ENCODE assay signal across 24 mouse cellular contexts in genomic region chr12:71407294-71407693, GRCm38 (mm10).
DNase-seq lines count a peak whose midpoint lies in the region; ATAC-seq lines count a peak whose summit lies in the region.
"Had no signal": no experiment of that assay in that cellular context is flagged by ENCODE, and none has a peak within 500 bp of the region (broad histone marks: within the 10 kb centered on the region; RNA-seq: fewer than 3 reads in every experiment).

No protein-coding gene starts in this region.

- no peak overlapping the region for H3K9ac ChIP-seq in embryonic facial prominence, embryonic 12.5 days
- H3K9ac ChIP-seq in intestine, embryonic 14.5 days (ENCODE audit: low read length): no peak overlapping the region
- H3K9ac ChIP-seq in intestine, embryonic 16.5 days (ENCODE audit: low read depth, low read length): no peak overlapping the region; the same call in 1 of the 2 replicates
- H3K9ac ChIP-seq in neural tube, embryonic 13.5 days: no peak overlapping the region
- H3K9ac ChIP-seq in neural tube, embryonic 15.5 days (replicated peaks): no peak overlapping the region
- H3K9ac ChIP-seq: embryonic facial prominence, embryonic 15.5 days; forebrain, embryonic 15.5 days; heart, embryonic 12.5 days had no signal

- no peak for DNase-seq in embryonic facial prominence, embryonic 10.5 days (ENCODE audit: low spot score)
- DNase-seq in intestine, embryonic 14.5 days (ENCODE audit: low spot score): no peak
- no peak for DNase-seq in left cerebral cortex, postnatal 14 days (ENCODE audit: low spot score in 2 of 2)
- DNase-seq: adrenal gland, adult 8-10 months; B cell, adult 2 months; cerebellum, adult 11-12 months; cerebellum, adult 9-10 months; cerebellum, postnatal 25 days; gastrocnemius, postnatal 10 days; heart, adult 2 months had no signal

- intact Hi-C loops in left cerebral cortex, postnatal 14 days (cut with DNase I): no loop called here

- H3K4me2 ChIP-seq in embryonic facial prominence, embryonic 12.5 days (replicated peaks): no peak overlapping the region
- H3K4me2 ChIP-seq in intestine, embryonic 14.5 days (ENCODE audit: low read length): no peak overlapping the region
- H3K4me2 ChIP-seq in intestine, embryonic 16.5 days (ENCODE audit: low read depth, low read length): no peak overlapping the region
- H3K4me2 ChIP-seq in neural tube, embryonic 13.5 days: no peak overlapping the region
- no peak overlapping the region for H3K4me2 ChIP-seq in neural tube, embryonic 15.5 days
- H3K4me2 ChIP-seq: embryonic facial prominence, embryonic 15.5 days; forebrain, embryonic 15.5 days; heart, embryonic 12.5 days had no signal

- no peak for ATAC-seq in embryonic facial prominence, embryonic 12.5 days (ENCODE audit: insufficient number of reproducible peaks, insufficient read depth, low FRiP score, low TSS enrichment)
- ATAC-seq in intestine, embryonic 14.5 days (replicated peaks; ENCODE audit: low FRiP score, low TSS enrichment, low read depth): no peak
- ATAC-seq in intestine, embryonic 16.5 days: no peak
- 0 out of 2 replicates have a peak, but pooled peaks have one; percentile 36 for ATAC-seq in neural tube, embryonic 13.5 days (ENCODE audit: low read depth)
- no peak for ATAC-seq in neural tube, embryonic 15.5 days (ENCODE audit: low FRiP score)
- ATAC-seq: CD4-positive, CD25-positive, alpha-beta regulatory T cell, adult 4 months; forebrain, embryonic 15.5 days; hindbrain, embryonic 16.5 days; inflammation-experienced regulatory T-cells, adult 6 months had no signal

- no peaks in the 10 kb centered on the region for H3K36me3 ChIP-seq in embryonic facial prominence, embryonic 12.5 days
- H3K36me3 ChIP-seq in embryonic facial prominence, embryonic 10.5 days (replicated peaks): no peaks in the 10 kb centered on the region
- H3K36me3 ChIP-seq in intestine, embryonic 14.5 days (ENCODE audit: control insufficient read depth, insufficient read depth, low read length): no peaks in the 10 kb centered on the region
- H3K36me3 ChIP-seq in intestine, embryonic 16.5 days (ENCODE audit: control insufficient read depth, insufficient read depth, low read length): no peaks in the 10 kb centered on the region
- H3K36me3 ChIP-seq in neural tube, embryonic 13.5 days: no peaks in the 10 kb centered on the region
- no peaks in the 10 kb centered on the region for H3K36me3 ChIP-seq in neural tube, embryonic 15.5 days
- H3K36me3 ChIP-seq: embryonic facial prominence, embryonic 15.5 days; forebrain, embryonic 10.5 days; forebrain, embryonic 15.5 days; G1E; heart, embryonic 12.5 days; hindbrain, embryonic 10.5 days had no signal

- 52% methylated on average over 3 of the region's 3 CpGs for WGBS in embryonic facial prominence, embryonic 12.5 days
- WGBS in embryonic facial prominence, embryonic 10.5 days: 81% methylated on average over 3 of the region's 3 CpGs
- 27% methylated on average over 3 of the region's 3 CpGs for WGBS in intestine, embryonic 14.5 days
- 39% methylated on average over 3 of the region's 3 CpGs for WGBS in intestine, embryonic 16.5 days
- WGBS in neural tube, embryonic 13.5 days: 65% methylated on average over 3 of the region's 3 CpGs
- 41% methylated on average over 3 of the region's 3 CpGs for WGBS in neural tube, embryonic 15.5 days

- no peaks in the 10 kb centered on the region for H3K9me3 ChIP-seq in embryonic facial prominence, embryonic 12.5 days
- no peaks in the 10 kb centered on the region for H3K9me3 ChIP-seq in embryonic facial prominence, embryonic 10.5 days
- H3K9me3 ChIP-seq in intestine, embryonic 14.5 days (ENCODE audit: control insufficient read depth, low read length): no peaks in the 10 kb centered on the region
- no peaks in the 10 kb centered on the region for H3K9me3 ChIP-seq in intestine, embryonic 16.5 days (ENCODE audit: control insufficient read depth, low read length)
- H3K9me3 ChIP-seq in neural tube, embryonic 13.5 days: no peaks in the 10 kb centered on the region
- H3K9me3 ChIP-seq in neural tube, embryonic 15.5 days (replicated peaks): no peaks in the 10 kb centered on the region
- H3K9me3 ChIP-seq: embryonic facial prominence, embryonic 15.5 days; forebrain, embryonic 10.5 days; forebrain, embryonic 15.5 days; G1E; heart, embryonic 12.5 days; hindbrain, embryonic 10.5 days had no signal

- H3K27ac ChIP-seq in embryonic facial prominence, embryonic 12.5 days: 0 out of 2 replicates have a peak overlapping the region, but pooled peaks have one; percentile 42
- H3K27ac ChIP-seq in embryonic facial prominence, embryonic 10.5 days (replicated peaks): no peak overlapping the region
- H3K27ac ChIP-seq in intestine, embryonic 14.5 days (ENCODE audit: low read depth): peak overlapping the region; percentile 22; the same call in 1 of the 2 replicates
- no peak overlapping the region for H3K27ac ChIP-seq in intestine, embryonic 16.5 days (ENCODE audit: low read length)
- no peak overlapping the region for H3K27ac ChIP-seq in neural tube, embryonic 13.5 days (replicated peaks)
- H3K27ac ChIP-seq in neural tube, embryonic 15.5 days (replicated peaks): no peak overlapping the region
- H3K27ac ChIP-seq: embryonic facial prominence, embryonic 15.5 days; forebrain, embryonic 10.5 days; forebrain, embryonic 15.5 days; heart, adult 2 months; hindbrain, embryonic 10.5 days had no signal

- H3K27me3 ChIP-seq in embryonic facial prominence, embryonic 12.5 days: no peaks in the 10 kb centered on the region
- no peaks in the 10 kb centered on the region for H3K27me3 ChIP-seq in embryonic facial prominence, embryonic 10.5 days (replicated peaks; ENCODE audit: low read depth, poor library complexity, severe bottlenecking)
- H3K27me3 ChIP-seq in intestine, embryonic 14.5 days (replicated peaks; ENCODE audit: control insufficient read depth, insufficient read depth, low read length): no peaks in the 10 kb centered on the region
- H3K27me3 ChIP-seq in intestine, embryonic 16.5 days (replicated peaks; ENCODE audit: control insufficient read depth, insufficient read depth, low read length): no peaks in the 10 kb centered on the region
- peaks cover 10% of the 10 kb centered on the region; the same call in 1 of the 2 replicates for H3K27me3 ChIP-seq in neural tube, embryonic 13.5 days
- no peaks in the 10 kb centered on the region for H3K27me3 ChIP-seq in neural tube, embryonic 15.5 days (replicated peaks)
- H3K27me3 ChIP-seq: embryonic facial prominence, embryonic 15.5 days; forebrain, embryonic 15.5 days; heart, embryonic 12.5 days had no signal

- H3K4me3 ChIP-seq in embryonic facial prominence, embryonic 12.5 days: no peak overlapping the region
- no peak overlapping the region for H3K4me3 ChIP-seq in embryonic facial prominence, embryonic 10.5 days
- H3K4me3 ChIP-seq in intestine, embryonic 14.5 days (ENCODE audit: low read depth, low read length): no peak overlapping the region
- no peak overlapping the region for H3K4me3 ChIP-seq in intestine, embryonic 16.5 days (ENCODE audit: low read length)
- H3K4me3 ChIP-seq in neural tube, embryonic 13.5 days: no peak overlapping the region
- no peak overlapping the region for H3K4me3 ChIP-seq in neural tube, embryonic 15.5 days (replicated peaks)
- H3K4me3 ChIP-seq: embryonic facial prominence, embryonic 15.5 days; erythroblast, embryonic 14.5 days; forebrain, embryonic 10.5 days; forebrain, embryonic 15.5 days; heart, adult 2 months; heart, embryonic 12.5 days; hindbrain, embryonic 10.5 days had no signal

- H3K4me1 ChIP-seq in embryonic facial prominence, embryonic 12.5 days: peaks cover 12% of the 10 kb centered on the region; the same call in 1 of the 2 replicates
- H3K4me1 ChIP-seq in embryonic facial prominence, embryonic 10.5 days: peaks cover 4% of the 10 kb centered on the region; the same call in 1 of the 2 replicates
- H3K4me1 ChIP-seq in intestine, embryonic 14.5 days (replicated peaks; ENCODE audit: control insufficient read depth, insufficient read depth, low read length): peaks cover 4% of the 10 kb centered on the region; the same call in 1 of the 2 replicates
- H3K4me1 ChIP-seq in intestine, embryonic 16.5 days (ENCODE audit: control insufficient read depth, insufficient read depth, low read length): peaks cover 7% of the 10 kb centered on the region; the same call in 1 of the 2 replicates
- H3K4me1 ChIP-seq in neural tube, embryonic 13.5 days (replicated peaks): peaks cover 9% of the 10 kb centered on the region
- H3K4me1 ChIP-seq in neural tube, embryonic 15.5 days: peaks cover 8% of the 10 kb centered on the region; the same call in 1 of the 2 replicates
- H3K4me1 ChIP-seq: embryonic facial prominence, embryonic 15.5 days had no signal

Comparison
In these comparisons a context has a peak if more than half of its experiments do, and no peak if none do; other contexts are left out.
1. H3K27ac ChIP-seq: peak in embryonic facial prominence, embryonic 12.5 days (single experiment) and intestine, embryonic 14.5 days (single experiment); none in embryonic facial prominence, embryonic 10.5 days (single experiment), intestine, embryonic 16.5 days (single experiment), neural tube, embryonic 13.5 days (single experiment) and neural tube, embryonic 15.5 days (single experiment).